Mouse (Mus musculus) fibroblast of lung, adult 2 months (primary cell): ENCODE measurements around the gene Gabrg1.

Experiments used
- DNase-seq: peaks from one replicate; pipeline ENCODE4 v3.0.0-alpha.2; 2011; ENCODE audit warnings: low read depth

Gabrg1 gene

DNA sequence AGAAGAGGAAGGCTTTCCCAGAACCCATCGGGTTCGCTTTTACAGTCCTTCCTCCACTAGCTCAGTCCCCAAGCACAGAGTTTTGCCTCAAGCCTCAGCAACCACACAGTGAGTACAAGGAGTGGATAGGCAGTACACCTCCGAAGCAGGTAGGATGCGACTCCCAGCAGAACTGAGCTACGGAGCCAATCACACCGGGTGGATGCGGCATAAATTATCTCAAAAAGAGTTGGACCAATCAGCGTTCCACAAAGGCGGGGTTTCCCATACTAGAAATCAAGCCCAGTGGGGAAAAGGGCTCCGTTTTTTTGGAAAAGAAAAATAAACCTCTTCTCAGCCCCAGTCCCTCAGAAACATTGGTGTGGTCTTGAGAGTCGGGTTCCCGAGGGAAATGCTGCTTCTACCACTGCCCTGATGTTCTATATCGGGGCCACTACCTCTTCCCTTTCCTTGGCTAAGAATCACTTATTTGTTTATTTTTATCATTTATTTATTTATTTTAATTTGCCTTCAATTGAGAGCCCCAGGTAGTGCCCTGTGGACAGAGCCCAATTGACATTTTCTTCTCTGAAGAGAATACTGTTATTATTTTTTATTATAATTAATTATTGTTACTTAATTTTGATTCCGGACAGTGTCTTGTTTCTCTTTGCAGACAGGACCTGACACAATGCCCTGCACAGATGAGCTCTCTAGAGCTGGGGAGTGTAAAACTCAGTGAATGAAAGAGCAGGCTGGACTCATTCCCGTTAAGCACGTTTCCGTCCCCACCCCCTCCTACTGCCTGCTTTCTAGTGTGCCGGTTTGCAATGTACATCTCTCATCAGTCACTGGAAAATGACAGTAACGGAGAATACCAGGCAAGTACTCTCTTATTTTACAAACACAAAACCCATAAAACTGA, at the start of gene Gabrg1:
TSS of gene Gabrg1 (minus strand) at position 426 of the 904 bp plus-strand sequence.
- DNase-seq: no peak

DNA sequence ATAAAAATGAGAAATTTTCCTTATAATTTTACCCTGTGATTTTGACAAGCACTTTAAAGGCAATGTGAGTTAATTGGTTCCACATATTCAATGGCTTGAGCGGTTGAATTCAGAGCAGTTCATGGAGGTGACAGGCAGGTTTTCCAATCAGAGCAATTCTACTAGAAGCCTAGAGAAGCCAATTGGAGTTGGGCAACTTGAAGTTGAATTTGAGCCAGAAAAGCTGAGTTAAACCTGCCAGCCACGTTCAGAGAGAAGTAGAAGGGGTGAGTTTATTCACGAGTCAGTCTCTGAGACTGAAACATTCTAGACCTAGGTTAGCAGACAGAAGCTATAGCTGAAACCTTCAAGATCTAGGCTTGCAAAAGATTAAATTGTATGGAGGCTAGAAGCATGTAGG, 41.6 kb upstream of the Gabrg1 start:
- DNase-seq: no peak

DNA sequence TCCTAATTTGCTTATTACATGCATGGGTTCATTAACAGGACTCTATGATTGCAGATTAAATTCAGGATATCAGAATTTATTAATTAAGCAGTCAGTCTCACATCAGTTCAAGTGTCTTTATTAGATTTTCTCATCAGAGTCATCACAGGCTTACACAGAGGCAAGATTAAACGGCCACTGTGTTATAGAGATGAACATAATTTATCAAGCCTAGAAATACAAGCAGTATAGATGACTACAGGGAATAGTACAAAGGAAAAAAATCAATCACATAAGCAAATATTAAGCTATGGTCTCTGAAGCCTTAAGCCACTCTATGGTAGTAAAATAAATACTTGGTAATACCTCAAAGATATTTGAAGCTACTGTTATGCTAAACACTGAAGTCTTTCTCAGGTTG, 27.7 kb upstream of the Gabrg1 start:
- no peak for DNase-seq

DNA sequence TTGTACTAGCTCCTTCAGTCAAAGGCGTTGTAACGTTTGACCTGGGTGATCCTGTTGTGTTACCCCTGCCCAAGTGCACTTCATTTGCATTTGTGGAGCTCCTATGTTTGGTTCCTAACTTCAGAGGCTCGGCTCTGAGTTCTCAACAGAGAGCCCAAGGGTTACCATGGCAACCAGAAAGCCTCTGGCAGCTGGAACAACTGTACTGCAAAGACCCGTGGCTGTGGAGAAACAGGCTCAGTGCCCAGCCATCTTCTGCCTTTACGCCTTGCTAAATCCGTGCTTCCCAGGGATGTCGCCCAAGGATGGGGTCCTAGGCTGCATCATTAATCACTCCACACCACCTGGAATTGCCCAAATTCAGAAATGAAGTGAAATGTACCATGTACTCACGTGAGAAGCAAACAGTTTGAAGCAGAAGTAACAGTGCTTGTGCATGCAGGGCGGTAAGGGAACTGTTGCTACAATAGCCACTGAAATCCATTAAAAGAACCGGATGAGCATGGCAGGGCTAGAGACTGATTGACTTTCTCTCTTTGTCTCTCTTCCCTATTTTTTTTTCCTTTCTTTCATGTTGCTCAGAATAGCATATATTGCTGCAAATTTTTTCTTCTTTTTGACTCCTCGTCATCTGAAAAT, 798 bp upstream of the Gabrg1 start:
- no peak for DNase-seq

DNA sequence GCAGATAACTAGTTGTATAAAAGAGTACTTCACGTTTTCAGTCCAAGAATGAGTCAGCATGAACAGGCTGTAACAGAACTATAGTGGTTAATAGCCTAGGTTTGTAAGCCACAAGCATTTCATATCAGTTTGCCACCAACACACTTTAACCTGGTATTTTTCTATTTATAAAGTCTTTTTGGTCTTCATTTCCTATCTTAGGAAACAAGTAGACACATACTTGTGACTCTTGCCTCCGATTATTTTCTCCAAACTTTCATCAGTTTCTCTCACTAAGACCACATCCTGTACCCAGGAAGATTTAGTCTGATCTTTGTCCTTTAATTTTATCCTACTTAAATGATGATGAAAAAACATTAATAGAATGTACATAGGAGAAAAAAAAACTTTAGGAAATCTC, 23.7 kb downstream of the Gabrg1 start:
- no peak for DNase-seq

DNA sequence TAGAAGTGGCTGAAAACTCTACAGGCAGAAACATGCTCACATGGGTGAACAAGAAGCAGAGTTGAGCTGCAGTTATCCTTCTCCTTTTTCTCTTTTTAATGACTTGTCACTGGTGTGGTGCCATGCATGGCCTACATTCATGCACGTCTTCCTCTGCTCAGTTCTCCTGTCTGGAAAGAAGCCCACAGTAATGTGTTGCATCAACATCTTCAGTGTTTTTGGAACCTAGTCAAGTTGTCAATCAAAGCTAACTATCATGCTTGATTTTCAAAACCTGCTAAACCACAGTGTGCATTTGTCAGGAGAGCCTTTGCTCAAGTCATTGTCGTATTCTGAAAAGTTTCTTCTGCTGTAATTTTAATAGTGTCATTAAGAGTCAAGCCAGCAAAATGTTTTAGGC, 106.3 kb downstream of the Gabrg1 start:
- no peak for DNase-seq

DNA sequence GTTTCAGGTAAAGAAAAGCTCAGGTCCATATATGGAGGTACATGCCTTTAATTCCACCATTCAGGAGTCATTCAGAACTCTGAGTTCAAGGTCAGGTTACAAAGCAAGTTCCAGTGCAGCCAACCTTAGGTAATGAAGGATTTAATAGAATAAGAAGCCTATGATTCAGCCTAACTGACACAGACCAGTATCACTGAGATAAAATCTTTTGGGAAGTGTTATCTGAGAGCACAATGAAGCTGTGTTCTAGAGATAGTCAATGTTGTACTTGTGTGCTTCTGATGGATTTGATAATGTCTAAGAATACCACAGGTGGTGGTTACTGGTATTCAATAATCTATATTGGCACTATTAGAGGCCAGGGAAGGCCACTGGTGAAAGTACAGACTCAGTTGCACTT, 138.1 kb downstream of the Gabrg1 start:
- no peak for DNase-seq
